Mouse (Mus musculus) megakaryocyte progenitor cell, adult 5-6 weeks (primary cell): Measurements from ENCODE around the gene Adamts4. TPM values are rescaled to one million over a fixed set of nuclear protein-coding genes. Genes with fewer than 3 reads are reported as not detected.

Source experiments
- ATAC-seq: replicated peaks from 2 replicates; pipeline ENCODE4 v1.8.0; 2016; ENCODE audit warnings: mild to moderate bottlenecking, moderate TSS enrichment, inconsistent platforms; ENCODE audit not compliant: poor library complexity
- total RNA-seq, 2 experiments: library from RNA; stranded (forward) in 1 of 2; stranded (reverse) in 1 of 2; fragments of 157-497, 149-512 nt in 1 of 2; fragments of 200-1000 nt in 1 of 2; gene quantifications; 2 replicates each; pipeline versions ENCODE4 v1.2.3 to v1.2.4; 2015 to 2017

Gene Adamts4
- total RNA-seq, 2 experiments from 2014 or later = not detected

- no peak for ATAC-seq
These were observed 1.5 kb downstream of the Adamts4 start for GRCm38 (mm10) chr1:171251594-171252324.

- no peak for ATAC-seq
These were observed 2.2 kb downstream of the Adamts4 start for GRCm38 (mm10) chr1:171252415-171252814.

- no peak for ATAC-seq
These were observed 6.0 kb downstream of the Adamts4 start for GRCm38 (mm10) chr1:171256095-171256818.

- peak; percentile 82 for ATAC-seq
These were observed 6.8 kb downstream of the Adamts4 start for GRCm38 (mm10) chr1:171256937-171257548.

GRCm38 (mm10) chr1:171257781-171258180, 7.6 kb downstream of the Adamts4 start:
- no peak for ATAC-seq

GRCm38 (mm10) chr1:171258921-171259320, 8.7 kb downstream of the Adamts4 start:
- ATAC-seq = 0 out of 2 replicates have a peak, but pooled peaks have one; percentile 1

GRCm38 (mm10) chr1:171260316-171260715, 10.1 kb downstream of the Adamts4 start:
- ATAC-seq = no peak; the same call in 1 of the 2 replicates

GRCm38 (mm10) chr1:171262594-171263130, 12.4 kb downstream of the Adamts4 start:
- peak; percentile 50 for ATAC-seq

GRCm38 (mm10) chr1:171263185-171263611, 13.0 kb downstream of the Adamts4 start:
- ATAC-seq = no peak

GRCm38 (mm10) chr1:171263666-171264461, 13.6 kb downstream of the Adamts4 start:
- ATAC-seq = no peak

- no peak for ATAC-seq
These were observed 15.9 kb downstream of the Adamts4 start for GRCm38 (mm10) chr1:171265971-171266744.

- no peak for ATAC-seq
These were observed 18.1 kb downstream of the Adamts4 start for GRCm38 (mm10) chr1:171268341-171268740.

- peak; percentile 89 for ATAC-seq
These were observed 19.8 kb downstream of the Adamts4 start, which contains the start of gene B4galt3 for GRCm38 (mm10) chr1:171269848-171270572. Gene B4galt3, plus strand, starts transcription at chr1:171270328.

- peak; percentile 30 for ATAC-seq
These were observed 20.3 kb downstream of the Adamts4 start for GRCm38 (mm10) chr1:171270573-171270900.

- ATAC-seq = no peak
These were observed 21.0 kb downstream of the Adamts4 start for GRCm38 (mm10) chr1:171271196-171271595.

GRCm38 (mm10) chr1:171271622-171272021, 21.4 kb downstream of the Adamts4 start:
- no peak for ATAC-seq

GRCm38 (mm10) chr1:171272086-171272485, 21.9 kb downstream of the Adamts4 start:
- peak; percentile 30 for ATAC-seq

GRCm38 (mm10) chr1:171274171-171274570, 23.9 kb downstream of the Adamts4 start:
- peak; percentile 30 for ATAC-seq

GRCm38 (mm10) chr1:171275144-171275734, 25.0 kb downstream of the Adamts4 start:
- no peak for ATAC-seq
